Mouse (Mus musculus) myocyte (in vitro differentiated cells): ENCODE data around the gene Prkcb.

Source experiments
- POLR2A ChIP-seq: IDR thresholded peaks from one replicate; pipeline ENCODE4 v1.6.1; 2011; ENCODE audit warnings: low read depth, mild to moderate bottlenecking, control low read depth, moderate library complexity; ENCODE audit not compliant: insufficient read length
- POLR2AphosphoS2 ChIP-seq: IDR thresholded peaks from one replicate; pipeline ENCODE4 v1.6.1; 2011; ENCODE audit warnings: low read depth, control low read depth; ENCODE audit not compliant: insufficient read length

GRCm38 (mm10) chr7:122357847-122358246 is 69.3 kb downstream of the Prkcb start:
- no peak for TF ChIP-seq POLR2A
- no peak for TF ChIP-seq POLR2AphosphoS2
